Mouse (Mus musculus): ENCODE results near the gene Gm21190.
"Not testable (repeated sequence)": the region's sequence is repeated elsewhere in the genome, so short reads cannot be mapped to it uniquely, and the experiment has no call there.

DNA sequence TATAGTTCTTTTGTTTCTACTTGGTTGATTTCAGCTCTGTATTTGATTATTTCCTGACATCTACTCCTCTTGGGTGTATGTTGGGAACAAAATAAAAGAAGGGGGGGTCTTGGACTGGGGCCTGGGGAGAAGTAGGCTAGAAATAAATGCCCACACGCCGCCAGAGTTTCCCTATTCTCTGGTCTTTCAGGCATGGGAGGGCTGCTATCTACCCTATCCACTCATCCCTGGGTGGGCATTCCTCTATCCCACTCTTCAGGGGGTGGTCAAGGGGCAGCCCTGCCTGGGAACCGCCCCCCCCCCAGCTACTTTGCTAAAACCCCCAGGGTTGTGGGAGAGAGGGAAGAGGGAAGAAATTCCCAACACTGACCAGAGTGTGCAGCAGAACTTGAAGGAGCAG, 16.8 kb downstream of the Gm21190 start:
- TF ChIP-seq CTCF (IDR thresholded peaks at IDR 0.05; ENCODE audit: borderline replicate concordance, insufficient read depth, low read depth, low read length); POLR2A (IDR thresholded peaks at IDR 0.05; ENCODE audit: borderline replicate concordance, insufficient read depth, low read length): not testable (repeated sequence)

Measured in cerebellum, adult 2 months (tissue).